Mouse (Mus musculus): Measurements from ENCODE around the gene Ccdc107.

GRCm38 (mm10) chr4:43465935-43466334, 26.8 kb upstream of the Ccdc107 start:
- TF ChIP-seq CTCF (IDR thresholded peaks at IDR 0.05; ENCODE audit: borderline replicate concordance, control insufficient read depth, extremely low read depth, insufficient read depth, low read length, poor library complexity) (no peak), POLR2A (IDR thresholded peaks at IDR 0.05; ENCODE audit: control insufficient read depth, extremely low read depth, insufficient read depth, low read length, poor library complexity) (no peak)
